Mouse (Mus musculus) thymus, adult 2 months (tissue): ENCODE data around the gene Ndst2. TPM values are rescaled to one million over a fixed set of nuclear protein-coding genes. Genes with fewer than 3 reads are reported as not detected.
A peak's percentile ranks its signal among the peaks of the same experiment; 100 is the strongest.

Source experiments
- DNase-seq: peaks from one replicate; pipeline ENCODE4 v3.0.0; 2021
- H3K27ac ChIP-seq: fragments of 200-500 bp; 2 replicates; pipeline ENCODE4 v1.5.1; 2012; ENCODE audit warnings: low read length, control low read depth; ENCODE audit not compliant: control insufficient read depth, insufficient read depth
- H3K27me3 ChIP-seq: fragments of 200-500 bp; 2 replicates; pipeline ENCODE4 v1.6.1; 2012; ENCODE audit warnings: mild to moderate bottlenecking, low read length, moderate library complexity, mixed read lengths; ENCODE audit not compliant: control insufficient read depth, insufficient read depth
- H3K36me3 ChIP-seq: fragments of 200-500 bp; 2 replicates; pipeline ENCODE4 v1.6.1; 2012; ENCODE audit warnings: mild to moderate bottlenecking, low read length, moderate library complexity; ENCODE audit not compliant: control insufficient read depth, insufficient read depth
- H3K4me1 ChIP-seq: fragments of 200-500 bp; replicated peaks from 2 replicates; pipeline ENCODE4 v1.6.1; 2012; ENCODE audit warnings: low read length; ENCODE audit not compliant: control insufficient read depth, insufficient read depth
- H3K4me3 ChIP-seq: fragments of 200-500 bp; 2 replicates; pipeline ENCODE4 v1.5.1; 2012; ENCODE audit warnings: mild to moderate bottlenecking, low read length, control low read depth, moderate library complexity; ENCODE audit not compliant: control insufficient read depth, insufficient read depth
- CTCF ChIP-seq: fragments of 200-500 bp; IDR thresholded peaks from 2 replicates; pipeline ENCODE4 v1.5.1; 2012; ENCODE audit warnings: mild to moderate bottlenecking, control low read depth, low read length, moderate library complexity, borderline replicate concordance; ENCODE audit not compliant: control insufficient read depth, poor library complexity, insufficient read depth; ENCODE audit errors: extremely low read depth
- POLR2A ChIP-seq: fragments of 200-500 bp; IDR thresholded peaks from 2 replicates; pipeline ENCODE4 v1.6.1; 2012; ENCODE audit warnings: mild to moderate bottlenecking, low read length, control low read depth, moderate library complexity; ENCODE audit not compliant: control insufficient read depth, poor library complexity, insufficient read depth; ENCODE audit errors: extremely low read depth
- WGBS: fragments of 180-500 bp; shearing (Covaris S2); methylation state at CpG from one replicate; pipeline ENCODE4 v1.1.7; 2018; 5-methylcytosine and 5-hydroxymethylcytosine counted together
- polyA plus RNA-seq: library from polyadenylated mRNA; depleted of rRNA; stranded (reverse); fragments of >200 nt; gene quantifications from 2 replicates; pipeline ENCODE4 v1.2.3, GENCODE M21; 2012

Ndst2 gene
- polyA plus RNA-seq, 1 experiment: 42.2 TPM

DNA sequence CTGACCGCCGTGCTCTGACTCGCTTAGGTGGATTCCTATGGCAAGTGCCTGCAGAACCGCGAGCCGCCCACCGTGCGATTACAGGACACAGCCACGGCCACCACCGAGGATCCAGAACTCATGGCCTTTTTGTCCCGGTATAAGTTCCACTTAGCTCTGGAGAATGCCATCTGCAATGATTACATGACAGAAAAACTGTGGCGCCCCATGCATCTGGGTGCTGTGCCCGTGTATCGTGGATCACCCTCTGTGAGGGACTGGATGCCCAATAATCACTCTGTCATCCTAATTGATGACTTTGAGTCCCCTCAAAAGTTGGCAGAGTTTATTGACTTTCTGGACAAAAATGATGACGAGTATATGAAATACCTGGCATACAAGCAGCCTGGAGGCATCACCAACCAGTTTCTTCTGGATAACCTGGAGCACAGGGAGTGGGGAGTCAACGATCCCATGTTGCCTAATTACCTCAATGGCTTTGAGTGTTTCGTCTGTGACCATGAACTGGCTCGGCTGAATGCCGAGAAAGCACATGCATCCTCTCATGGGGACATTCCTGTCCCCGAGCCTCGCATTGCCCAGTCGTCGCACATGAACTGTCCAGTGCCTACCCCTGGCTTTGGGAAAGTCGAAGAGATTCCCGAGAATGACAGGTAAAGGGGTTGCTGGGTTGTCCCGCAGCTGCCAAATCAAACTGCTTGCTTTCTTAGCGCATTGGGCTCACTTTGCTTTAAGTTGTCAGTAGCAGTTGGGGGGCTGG is 38.4 kb downstream of the Ndst2 start:
- DNase-seq: no peak
- 29% methylated on average over 27 of the region's 27 CpGs for WGBS
- peaks cover 32% of the 10 kb centered on the region for H3K36me3 ChIP-seq
- H3K27me3 ChIP-seq: no peaks in the 10 kb centered on the region
- H3K4me1 ChIP-seq: peaks cover 16% of the 10 kb centered on the region
- TF ChIP-seq CTCF: no peak
- TF ChIP-seq POLR2A: no peak
- H3K4me3 ChIP-seq: peak overlapping the region; percentile 69
- no peak overlapping the region for H3K27ac ChIP-seq

- no peaks in the 10 kb centered on the region for H3K27me3 ChIP-seq
- peak; percentile 79 for DNase-seq
- peaks cover 16% of the 10 kb centered on the region for H3K4me1 ChIP-seq
- peak within 1 kb of the TSS; percentile 68 for H3K27ac ChIP-seq
- WGBS: under 1% methylated on average over 111 of the region's 111 CpGs
- peaks cover 36% of the 10 kb centered on the region for H3K36me3 ChIP-seq
- 0 out of 2 replicates have a peak, but pooled peaks have one; percentile 46 for TF ChIP-seq POLR2A
- TF ChIP-seq CTCF: 0 out of 2 replicates have a peak, but pooled peaks have one; percentile 31
- H3K4me3 ChIP-seq: peak within 1 kb of the TSS; percentile 69
These were observed 39.2 kb downstream of the Ndst2 start, which contains the start of gene Fut11 for GRCm38 (mm10) chr14:20694884-20695760. Gene Fut11 (plus strand): TSS chr14:20694968.

GRCm38 (mm10) chr14:20694185-20694883 is 40.0 kb downstream of the Ndst2 start:
- no peaks in the 10 kb centered on the region for H3K27me3 ChIP-seq
- H3K4me3 ChIP-seq: peak overlapping the region; percentile 69
- peak overlapping the region; percentile 35 for H3K27ac ChIP-seq
- H3K4me1 ChIP-seq: peaks cover 16% of the 10 kb centered on the region
- WGBS: 57% methylated on average over 13 of the region's 13 CpGs
- DNase-seq: no peak
- H3K36me3 ChIP-seq: peaks cover 44% of the 10 kb centered on the region
- TF ChIP-seq POLR2A (no peak), CTCF (no peak)

DNA sequence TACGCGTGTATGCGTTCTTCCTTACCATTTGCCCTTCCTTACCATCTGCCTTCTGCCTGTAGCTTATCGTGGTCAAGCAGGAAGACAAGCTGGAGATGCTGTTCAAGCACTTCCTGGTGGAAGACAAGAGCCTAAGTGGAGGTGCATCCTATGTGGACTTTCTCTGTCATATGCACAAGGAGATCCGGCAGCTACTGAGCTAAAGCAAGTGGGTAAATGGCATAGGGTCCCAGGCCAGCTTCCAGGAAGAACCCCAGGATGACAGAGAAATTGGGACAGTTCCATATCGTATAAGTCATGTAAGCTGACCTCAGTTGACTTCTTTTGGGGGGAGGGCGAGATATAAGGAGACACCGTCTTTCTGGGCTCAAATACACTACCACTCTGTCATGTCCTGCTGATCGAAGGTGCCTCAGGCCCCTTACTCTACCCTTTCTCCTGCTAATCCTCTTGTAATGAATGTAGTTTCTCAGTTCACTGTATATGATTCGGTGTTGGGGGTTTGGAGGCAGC is 40.7 kb downstream of the Ndst2 start:
- TF ChIP-seq POLR2A (no peak), CTCF (no peak)
- H3K4me3 ChIP-seq: no peak overlapping the region
- no peaks in the 10 kb centered on the region for H3K27me3 ChIP-seq
- no peak overlapping the region for H3K27ac ChIP-seq
- DNase-seq: no peak
- WGBS: 93% methylated on average over 10 of the region's 10 CpGs
- H3K4me1 ChIP-seq: peaks cover 16% of the 10 kb centered on the region
- H3K36me3 ChIP-seq: peaks cover 51% of the 10 kb centered on the region

GRCm38 (mm10) chr14:20691772-20692171 is 42.6 kb downstream of the Ndst2 start:
- TF ChIP-seq POLR2A (no peak), CTCF (no peak)
- H3K36me3 ChIP-seq: peaks cover 70% of the 10 kb centered on the region
- H3K4me3 ChIP-seq: no peak overlapping the region
- H3K4me1 ChIP-seq: peaks cover 14% of the 10 kb centered on the region
- 95% methylated on average over 6 of the region's 6 CpGs for WGBS
- H3K27ac ChIP-seq: no peak overlapping the region
- no peak for DNase-seq
- H3K27me3 ChIP-seq: no peaks in the 10 kb centered on the region

DNA sequence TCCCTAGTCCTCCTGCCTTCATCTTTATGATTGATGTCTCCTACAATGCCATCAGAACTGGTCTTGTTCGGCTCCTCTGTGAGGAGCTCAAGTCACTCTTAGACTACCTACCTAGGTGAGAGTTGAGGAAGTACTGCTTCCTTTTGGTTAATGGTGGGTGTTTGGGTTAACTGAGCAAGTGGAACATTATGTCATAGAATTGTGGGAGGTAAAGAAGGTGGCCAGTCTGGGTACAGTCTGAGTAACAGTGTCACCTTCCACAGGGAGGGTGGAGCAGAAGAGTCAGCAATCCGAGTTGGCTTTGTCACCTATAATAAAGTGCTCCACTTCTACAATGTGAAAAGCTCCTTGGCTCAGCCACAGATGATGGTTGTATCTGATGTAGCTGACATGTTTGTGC is 45.4 kb downstream of the Ndst2 start:
- 96% methylated on average over 2 of the region's 2 CpGs for WGBS
- peaks cover 95% of the 10 kb centered on the region for H3K36me3 ChIP-seq
- no peaks in the 10 kb centered on the region for H3K27me3 ChIP-seq
- TF ChIP-seq CTCF: no peak
- TF ChIP-seq POLR2A: no peak
- no peaks in the 10 kb centered on the region for H3K4me1 ChIP-seq
- H3K27ac ChIP-seq: no peak overlapping the region
- no peak overlapping the region for H3K4me3 ChIP-seq
- no peak for DNase-seq
